Mouse (Mus musculus): ENCODE data around the gene Plpp7. TPM values are rescaled to one million over a fixed set of nuclear protein-coding genes. Genes with fewer than 3 reads are reported as not detected.
A peak's percentile ranks its signal among the peaks of the same experiment; 100 is the strongest.

Plpp7 gene
- polyA plus RNA-seq, 1 experiment from 2014 or later, result 2.0 TPM

GRCm38 (mm10) chr2:32084111-32084871 lies 11.0 kb upstream of the Plpp7 start, which contains the start of gene Fam78a:
Fam78a (minus strand) TSS chr2:32084857.
- peak within 1 kb of the TSS; percentile 90 for H3K4me3 ChIP-seq (replicated peaks)
- H3K36me3 ChIP-seq (replicated peaks), result peaks cover 18% of the 10 kb centered on the region
- WGBS (ENCODE audit: insufficient replicate concordance), result under 1% methylated on average over 68 of the region's 68 CpGs
- H3K27ac ChIP-seq (replicated peaks), result peak within 1 kb of the TSS; percentile 97
- peak; percentile 40 for ATAC-seq (ENCODE audit: insufficient read depth)
- no peaks in the 10 kb centered on the region for H3K9me3 ChIP-seq (replicated peaks)
- peaks cover 66% of the 10 kb centered on the region for H3K4me1 ChIP-seq (replicated peaks)
- H3K4me2 ChIP-seq, result peak within 1 kb of the TSS; percentile 100
- H3K27me3 ChIP-seq, result peaks cover 37% of the 10 kb centered on the region
- peak within 1 kb of the TSS; percentile 95 for H3K9ac ChIP-seq

- WGBS (ENCODE audit: insufficient replicate concordance), result 16% methylated on average over 2 of the region's 2 CpGs
- peaks cover 13% of the 10 kb centered on the region for H3K36me3 ChIP-seq (replicated peaks)
- peak overlapping the region; percentile 90 for H3K4me3 ChIP-seq (replicated peaks)
- peak overlapping the region; percentile 100 for H3K4me2 ChIP-seq
- H3K9ac ChIP-seq, result peak overlapping the region; percentile 95
- H3K4me1 ChIP-seq (replicated peaks), result peaks cover 61% of the 10 kb centered on the region
- H3K27ac ChIP-seq (replicated peaks), result peak overlapping the region; percentile 97
- no peak; the same call in 1 of the 2 replicates for ATAC-seq (ENCODE audit: insufficient read depth)
- no peaks in the 10 kb centered on the region for H3K9me3 ChIP-seq (replicated peaks)
- peaks cover 41% of the 10 kb centered on the region for H3K27me3 ChIP-seq
These were observed 10.5 kb upstream of the Plpp7 start for GRCm38 (mm10) chr2:32084872-32085199.

- Histone ChIP-seq H3K4me2 (peak overlapping the region; percentile 100), H3K9me3 (replicated peaks) (no peaks in the 10 kb centered on the region), H3K36me3 (replicated peaks) (peaks cover 9% of the 10 kb centered on the region), H3K9ac (peak overlapping the region; percentile 95), H3K27me3 (peaks cover 44% of the 10 kb centered on the region), H3K4me1 (replicated peaks) (peaks cover 57% of the 10 kb centered on the region), H3K4me3 (replicated peaks) (peak overlapping the region; percentile 90), H3K27ac (replicated peaks) (peak overlapping the region; percentile 97)
- WGBS (ENCODE audit: insufficient replicate concordance), result 25% methylated on average over 2 of the region's 2 CpGs
- ATAC-seq (ENCODE audit: insufficient read depth), result peak; percentile 78
These were observed 10.1 kb upstream of the Plpp7 start for GRCm38 (mm10) chr2:32085231-32085630.

GRCm38 (mm10) chr2:32087606-32088005 lies 7.7 kb upstream of the Plpp7 start:
- H3K9ac ChIP-seq, result no peak overlapping the region
- H3K36me3 ChIP-seq (replicated peaks), result no peaks in the 10 kb centered on the region
- no peak overlapping the region for H3K27ac ChIP-seq (replicated peaks)
- H3K4me2 ChIP-seq, result no peak overlapping the region
- H3K9me3 ChIP-seq (replicated peaks), result no peaks in the 10 kb centered on the region
- peaks cover 46% of the 10 kb centered on the region for H3K27me3 ChIP-seq
- peaks cover 39% of the 10 kb centered on the region for H3K4me1 ChIP-seq (replicated peaks)
- no peak for ATAC-seq (ENCODE audit: insufficient read depth)
- 62% methylated on average over 4 of the region's 4 CpGs for WGBS (ENCODE audit: insufficient replicate concordance)
- H3K4me3 ChIP-seq (replicated peaks), result no peak overlapping the region

GRCm38 (mm10) chr2:32088372-32088981 lies 6.9 kb upstream of the Plpp7 start:
- peaks cover 39% of the 10 kb centered on the region for H3K4me1 ChIP-seq (replicated peaks)
- WGBS (ENCODE audit: insufficient replicate concordance), result 16% methylated on average over 35 of the region's 35 CpGs
- no peak overlapping the region for H3K27ac ChIP-seq (replicated peaks)
- peak overlapping the region; percentile 24 for H3K4me3 ChIP-seq (replicated peaks)
- H3K9ac ChIP-seq, result peak overlapping the region; percentile 23; the same call in 1 of the 2 replicates
- no peaks in the 10 kb centered on the region for H3K9me3 ChIP-seq (replicated peaks)
- H3K4me2 ChIP-seq, result peak overlapping the region; percentile 47
- H3K27me3 ChIP-seq, result peaks cover 41% of the 10 kb centered on the region
- ATAC-seq (ENCODE audit: insufficient read depth), result no peak
- no peaks in the 10 kb centered on the region for H3K36me3 ChIP-seq (replicated peaks)

GRCm38 (mm10) chr2:32089606-32090005 lies 5.7 kb upstream of the Plpp7 start:
- Histone ChIP-seq H3K4me3 (replicated peaks) (no peak overlapping the region), H3K36me3 (replicated peaks) (no peaks in the 10 kb centered on the region), H3K27ac (replicated peaks) (no peak overlapping the region), H3K27me3 (peaks cover 40% of the 10 kb centered on the region), H3K9ac (no peak overlapping the region), H3K4me2 (no peak overlapping the region), H3K4me1 (replicated peaks) (peaks cover 40% of the 10 kb centered on the region), H3K9me3 (replicated peaks) (no peaks in the 10 kb centered on the region)
- ATAC-seq (ENCODE audit: insufficient read depth), result no peak
- 49% methylated on average over 3 of the region's 3 CpGs for WGBS (ENCODE audit: insufficient replicate concordance)

- no peak overlapping the region for H3K27ac ChIP-seq (replicated peaks)
- H3K9ac ChIP-seq, result no peak overlapping the region
- WGBS (ENCODE audit: insufficient replicate concordance), result 78% methylated on average over 2 of the region's 2 CpGs
- H3K4me1 ChIP-seq (replicated peaks), result peaks cover 37% of the 10 kb centered on the region
- H3K9me3 ChIP-seq (replicated peaks), result no peaks in the 10 kb centered on the region
- H3K27me3 ChIP-seq, result peaks cover 40% of the 10 kb centered on the region
- no peaks in the 10 kb centered on the region for H3K36me3 ChIP-seq (replicated peaks)
- ATAC-seq (ENCODE audit: insufficient read depth), result no peak
- no peak overlapping the region for H3K4me2 ChIP-seq
- H3K4me3 ChIP-seq (replicated peaks), result no peak overlapping the region
These were observed 5.2 kb upstream of the Plpp7 start for GRCm38 (mm10) chr2:32090145-32090544.

- no peak for ATAC-seq (ENCODE audit: insufficient read depth)
- no peak overlapping the region for H3K4me3 ChIP-seq (replicated peaks)
- no peak overlapping the region for H3K27ac ChIP-seq (replicated peaks)
- WGBS (ENCODE audit: insufficient replicate concordance), result 62% methylated on average over 3 of the region's 3 CpGs
- H3K4me2 ChIP-seq, result no peak overlapping the region
- no peaks in the 10 kb centered on the region for H3K9me3 ChIP-seq (replicated peaks)
- peaks cover 32% of the 10 kb centered on the region for H3K27me3 ChIP-seq
- no peak overlapping the region for H3K9ac ChIP-seq
- peaks cover 40% of the 10 kb centered on the region for H3K4me1 ChIP-seq (replicated peaks)
- H3K36me3 ChIP-seq (replicated peaks), result no peaks in the 10 kb centered on the region
These were observed 3.4 kb upstream of the Plpp7 start for GRCm38 (mm10) chr2:32091956-32092355.

- H3K27ac ChIP-seq (replicated peaks), result peak overlapping the region; percentile 61
- WGBS (ENCODE audit: insufficient replicate concordance), result 66% methylated on average over 7 of the region's 7 CpGs
- no peak overlapping the region for H3K4me3 ChIP-seq (replicated peaks)
- H3K4me1 ChIP-seq (replicated peaks), result peaks cover 44% of the 10 kb centered on the region
- H3K9me3 ChIP-seq (replicated peaks), result no peaks in the 10 kb centered on the region
- peaks cover 10% of the 10 kb centered on the region for H3K27me3 ChIP-seq
- no peak for ATAC-seq (ENCODE audit: insufficient read depth)
- no peak overlapping the region for H3K4me2 ChIP-seq
- H3K36me3 ChIP-seq (replicated peaks), result no peaks in the 10 kb centered on the region
- H3K9ac ChIP-seq, result no peak overlapping the region
These were observed 1.2 kb upstream of the Plpp7 start for GRCm38 (mm10) chr2:32094001-32094707.

- no peak for ATAC-seq (ENCODE audit: insufficient read depth)
- WGBS (ENCODE audit: insufficient replicate concordance), result 83% methylated on average over 10 of the region's 10 CpGs
- H3K27ac ChIP-seq (replicated peaks), result no peak overlapping the region; the same call in 1 of the 2 replicates
These were observed 743 bp downstream of the Plpp7 start for GRCm38 (mm10) chr2:32096122-32096420.

GRCm38 (mm10) chr2:32102944-32103343 lies 7.6 kb downstream of the Plpp7 start:
- no peak overlapping the region for H3K4me2 ChIP-seq

More at GRCm38 (mm10) chr2:32096122-32096420, 743 bp downstream of the Plpp7 start:
- H3K9me3 ChIP-seq (replicated peaks), result no peaks in the 10 kb centered on the region
- peaks cover 49% of the 10 kb centered on the region for H3K4me1 ChIP-seq (replicated peaks)
- peak overlapping the region; percentile 35; the same call in 1 of the 2 replicates for H3K9ac ChIP-seq
- H3K27me3 ChIP-seq, result no peaks in the 10 kb centered on the region
- peak overlapping the region; percentile 34; the same call in 1 of the 2 replicates for H3K4me3 ChIP-seq (replicated peaks)
- H3K36me3 ChIP-seq (replicated peaks), result no peaks in the 10 kb centered on the region
- H3K4me2 ChIP-seq, result peak overlapping the region; percentile 54

More at GRCm38 (mm10) chr2:32102944-32103343, 7.6 kb downstream of the Plpp7 start:
- no peak for ATAC-seq (ENCODE audit: insufficient read depth)
- H3K27me3 ChIP-seq, result no peaks in the 10 kb centered on the region; the same call in 1 of the 2 replicates
- H3K9me3 ChIP-seq (replicated peaks), result no peaks in the 10 kb centered on the region
- peaks cover 44% of the 10 kb centered on the region for H3K4me1 ChIP-seq (replicated peaks)
- 57% methylated on average over 5 of the region's 5 CpGs for WGBS (ENCODE audit: insufficient replicate concordance)
- H3K27ac ChIP-seq (replicated peaks), result no peak overlapping the region
- no peak overlapping the region for H3K9ac ChIP-seq
- no peak overlapping the region for H3K4me3 ChIP-seq (replicated peaks)
- no peaks in the 10 kb centered on the region for H3K36me3 ChIP-seq (replicated peaks)

Data from liver, embryonic 15.5 days (tissue).